Mouse (Mus musculus) left cerebral cortex, postnatal 10 days (tissue): ENCODE data around the gene Sfpq. TPM values are rescaled to one million over a fixed set of nuclear protein-coding genes. Genes with fewer than 3 reads are reported as not detected.
"Not testable (repeated sequence)": the region's sequence is repeated elsewhere in the genome, so short reads cannot be mapped to it uniquely, and the experiment has no call there.

Experiments
- DNase-seq, 2 experiments: peaks; one replicate each; pipeline ENCODE4 v3.0.0; 2021 to 2022; ENCODE audit warnings: low spot score in 2 of 2, mixed read lengths in 1 of 2; ENCODE audit errors: extremely low spot score in 1 of 2
- intact Hi-C: fragments of 180-260 bp; cut with DNase I; formaldehyde crosslinking; loops from one replicate; pipeline ENCODE4 v1.15.1; 2025
- total RNA-seq, 2 experiments: library from RNA; stranded (reverse); gene quantifications; 2 replicates each; pipeline ENCODE4 v1.2.3; 2021

The Sfpq gene
- 100 to 1,000 TPM; 283 to 303 TPM for total RNA-seq

DNA sequence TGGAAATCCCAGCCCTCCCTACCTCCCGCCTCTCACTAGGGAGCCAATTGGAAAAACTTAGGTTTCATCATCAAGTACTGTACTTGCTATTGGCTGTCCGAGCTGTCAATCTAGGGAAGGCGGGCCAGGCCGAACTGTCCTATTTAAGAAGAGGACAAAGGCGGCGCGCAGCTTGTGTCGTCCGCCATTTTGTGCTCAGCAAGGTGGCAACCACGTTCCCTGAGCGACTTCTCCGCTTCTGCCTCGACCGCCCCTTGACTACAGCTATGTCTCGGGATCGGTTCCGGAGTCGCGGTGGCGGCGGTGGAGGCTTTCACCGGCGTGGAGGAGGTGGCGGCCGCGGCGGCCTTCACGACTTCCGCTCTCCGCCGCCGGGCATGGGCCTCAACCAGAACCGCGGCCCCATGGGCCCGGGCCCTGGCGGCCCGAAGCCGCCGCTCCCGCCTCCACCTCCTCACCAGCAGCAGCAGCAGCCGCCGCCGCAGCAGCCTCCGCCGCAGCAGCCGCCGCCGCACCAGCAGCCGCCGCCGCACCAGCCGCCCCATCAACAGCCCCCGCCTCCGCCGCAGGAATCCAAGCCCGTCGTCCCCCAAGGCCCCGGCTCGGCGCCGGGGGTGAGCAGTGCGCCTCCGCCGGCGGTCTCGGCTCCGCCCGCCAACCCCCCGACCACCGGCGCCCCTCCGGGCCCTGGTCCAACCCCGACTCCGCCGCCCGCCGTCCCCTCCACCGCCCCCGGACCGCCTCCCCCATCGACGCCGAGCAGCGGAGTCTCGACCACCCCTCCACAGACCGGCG lies at the start of gene Sfpq:
Gene Sfpq, plus strand, starts transcription at position 174 of the 795 bp plus-strand sequence.
- DNase-seq = peak; percentile 95 to 100
- intact Hi-C loops = no loop called here

DNA sequence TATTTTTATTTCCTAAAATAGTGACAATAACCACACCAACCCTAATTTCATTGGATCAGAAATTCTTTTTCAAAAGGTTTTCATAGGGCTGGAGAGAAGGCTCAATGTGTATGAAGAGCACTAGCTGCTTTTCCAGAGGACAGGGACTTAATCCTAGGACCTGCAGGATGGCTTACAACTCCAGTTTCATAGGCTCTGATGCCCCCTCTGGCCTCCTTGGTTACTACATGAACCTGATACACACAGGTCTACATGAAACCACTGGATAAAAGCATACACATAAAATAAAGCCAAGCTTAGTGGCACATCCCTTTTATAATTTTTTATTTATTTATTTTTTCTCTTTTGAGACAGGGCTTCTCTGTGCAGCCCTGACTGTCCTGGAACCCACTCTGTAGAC lies 43.7 kb upstream of the Sfpq start:
- peak in 1 of 2 experiments; percentile 28 for DNase-seq
- intact Hi-C loops = no loop called here

DNA sequence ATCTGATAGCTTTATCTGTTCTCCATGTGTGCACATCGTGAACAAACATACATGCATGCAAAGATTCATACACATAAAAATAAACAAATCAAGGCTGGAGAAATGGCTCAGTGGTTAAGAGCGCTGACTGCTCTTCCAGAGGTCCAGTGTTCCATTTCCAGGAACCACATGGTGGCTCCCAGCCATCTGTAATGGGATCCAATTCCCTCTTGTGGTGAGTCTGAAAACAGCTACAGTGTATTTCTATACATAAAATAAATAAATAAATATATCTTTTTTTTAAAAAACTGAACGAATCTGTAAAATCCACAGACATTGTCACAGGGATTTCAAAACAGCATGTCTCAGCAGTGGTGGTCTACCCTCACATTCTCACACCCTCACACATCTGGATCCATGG lies 42.4 kb upstream of the Sfpq start:
- intact Hi-C loops = no loop called here
- no peak for DNase-seq

DNA sequence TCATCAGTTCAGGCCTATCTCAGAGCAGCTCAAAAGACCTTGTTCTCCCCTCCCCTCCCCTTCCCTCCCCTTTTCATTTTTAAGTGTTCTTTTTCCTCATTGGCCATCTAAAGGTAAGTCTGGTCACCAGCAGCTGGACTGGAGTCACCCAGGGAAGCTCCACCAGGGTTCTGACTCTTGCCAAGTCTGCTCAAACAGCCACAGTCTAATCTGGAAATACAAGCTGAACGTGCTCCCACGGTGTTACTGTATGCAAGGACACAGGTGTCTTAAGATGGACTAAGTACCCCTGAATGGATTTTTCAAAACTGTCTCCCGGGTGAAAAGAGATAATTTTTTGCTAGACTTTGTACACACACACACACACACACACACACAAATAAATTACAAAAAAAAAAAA lies 37.8 kb upstream of the Sfpq start:
- intact Hi-C loops = no loop called here
- no peak for DNase-seq

DNA sequence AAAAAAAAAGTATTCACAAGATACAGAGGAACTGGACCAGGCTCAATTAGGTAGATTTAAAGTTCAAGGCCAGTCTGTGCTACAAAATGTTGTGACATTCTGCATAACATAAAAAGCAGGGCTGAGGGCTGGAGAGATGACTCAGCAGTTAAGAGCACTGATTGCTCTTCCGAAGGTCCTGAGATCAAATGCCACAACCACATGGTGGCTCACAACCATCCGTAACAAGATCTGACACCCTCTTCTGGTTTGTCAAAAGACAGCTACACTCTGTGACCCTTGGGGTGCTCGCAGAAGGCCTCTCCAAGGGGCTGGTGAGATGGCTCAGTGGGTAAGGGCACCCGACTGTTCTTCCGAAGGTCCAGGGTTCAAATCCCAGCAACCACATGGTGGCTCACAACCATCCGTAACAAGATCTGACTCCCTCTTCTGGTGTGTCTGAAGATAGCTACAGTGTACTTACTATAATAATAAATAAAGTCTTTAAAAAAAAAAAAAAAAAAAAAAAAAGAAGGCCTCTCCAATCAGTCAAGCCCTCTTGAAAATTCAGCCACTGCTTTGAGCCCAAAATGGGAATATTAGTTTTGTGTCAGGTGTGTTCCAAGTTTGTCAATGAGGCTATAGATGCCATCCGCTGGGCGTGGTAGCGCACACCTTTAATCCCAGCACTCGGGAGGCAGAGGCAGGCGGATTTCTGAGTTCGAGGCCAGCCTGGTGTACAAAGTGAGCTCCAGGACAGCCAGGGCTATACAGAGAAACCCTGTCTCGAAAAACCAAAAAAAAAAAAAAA lies 37.2 kb upstream of the Sfpq start:
- intact Hi-C loops, DNase-seq: not testable (repeated sequence)

DNA sequence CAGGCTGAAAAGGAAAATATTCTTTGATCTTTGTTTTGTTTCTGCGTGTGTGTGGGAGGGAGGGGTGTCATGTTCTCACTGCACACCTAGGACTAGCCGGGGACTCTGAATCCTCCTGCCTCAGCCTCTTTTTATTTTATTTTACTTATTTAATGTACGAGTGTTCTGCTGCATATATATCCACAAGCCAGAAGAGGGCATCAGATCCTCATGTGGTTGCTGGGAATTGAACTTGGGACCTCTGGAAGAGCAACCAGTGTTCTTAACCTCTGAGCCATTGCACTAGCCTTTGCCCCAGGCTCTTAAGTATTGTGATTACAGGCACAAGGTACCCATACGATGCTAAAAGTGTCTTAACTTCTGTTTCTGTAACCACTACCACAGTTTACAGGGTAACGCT lies 34.4 kb upstream of the Sfpq start:
- no peak for DNase-seq
- intact Hi-C loops = no loop called here

DNA sequence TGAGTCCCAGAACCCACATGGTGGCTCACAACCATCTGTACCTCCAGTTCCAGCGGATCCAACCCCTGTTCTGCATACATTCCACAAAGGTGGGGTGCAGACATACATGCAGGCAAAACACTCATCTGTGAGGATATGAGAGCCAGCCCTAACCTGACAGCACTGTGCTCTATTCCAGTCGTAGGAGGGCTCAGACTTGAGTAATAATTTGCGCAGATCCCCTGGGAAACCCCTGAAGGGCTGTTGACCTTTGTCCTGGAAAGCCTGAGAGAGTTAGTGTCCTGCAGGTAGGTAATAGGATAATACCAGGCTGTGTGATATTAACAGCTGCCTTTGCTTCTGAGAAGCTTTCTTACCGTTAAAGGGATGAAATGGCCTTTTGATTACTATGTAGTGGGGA lies 32.6 kb upstream of the Sfpq start:
- intact Hi-C loops = no loop called here
- DNase-seq = no peak

DNA sequence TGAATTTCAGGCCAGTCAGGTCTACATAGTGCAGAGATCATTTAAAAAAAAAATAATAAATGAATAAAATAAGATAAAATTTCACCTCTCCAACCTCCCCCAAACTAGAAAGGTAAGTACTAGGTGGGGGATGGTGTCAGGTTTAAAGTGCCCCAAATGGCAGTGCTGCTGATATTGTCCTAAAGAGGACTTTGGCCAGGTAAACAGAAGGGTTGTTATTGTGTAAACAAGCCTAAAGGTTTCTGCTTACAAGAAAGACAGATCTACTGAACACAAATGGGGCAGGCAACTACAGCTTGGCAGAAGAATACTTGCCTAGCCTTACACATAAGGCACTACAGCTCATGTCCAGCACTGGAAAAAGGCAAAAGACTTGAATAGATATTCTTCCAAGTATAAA lies 30.6 kb upstream of the Sfpq start:
- no peak for DNase-seq
- intact Hi-C loops = no loop called here

DNA sequence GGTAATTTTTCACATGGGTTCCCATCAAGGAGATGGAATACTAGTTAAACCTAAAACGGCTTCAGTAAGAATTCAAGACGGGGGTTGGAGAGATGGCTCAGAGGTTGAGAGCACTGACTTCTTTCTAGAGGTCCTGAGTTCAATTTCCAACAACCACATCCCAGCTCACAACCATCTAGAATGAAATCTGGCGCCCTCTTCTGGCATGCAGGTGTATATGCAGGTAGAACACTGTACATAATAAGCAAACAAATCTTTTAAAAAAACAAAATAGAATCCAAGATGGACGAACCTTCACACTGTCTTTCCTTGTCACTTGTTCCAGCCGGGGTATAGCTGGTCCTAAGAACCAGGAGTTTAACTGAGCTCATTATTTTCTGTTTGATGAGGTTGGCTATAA lies 28.8 kb upstream of the Sfpq start:
- no peak for DNase-seq
- intact Hi-C loops = no loop called here

DNA sequence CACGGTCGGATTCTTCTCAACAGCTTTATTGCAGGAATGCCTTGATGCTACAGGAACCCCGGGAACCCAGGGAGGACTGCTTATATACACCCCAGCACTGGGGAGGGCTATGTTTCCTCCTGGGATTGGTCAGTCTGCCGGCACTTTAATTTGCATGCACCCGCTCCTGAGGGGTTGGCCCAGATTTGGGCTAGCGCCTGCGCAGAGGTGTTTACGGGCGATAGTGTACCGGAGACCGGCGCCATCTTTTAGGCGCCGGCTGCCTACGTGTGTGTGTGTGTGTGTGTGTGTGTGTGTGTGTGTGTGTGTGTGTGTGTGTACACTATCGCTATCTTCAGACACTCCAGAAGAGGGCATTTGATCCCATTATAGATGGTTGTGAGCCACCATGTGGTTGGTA lies 21.8 kb upstream of the Sfpq start:
- intact Hi-C loops, DNase-seq: not testable (repeated sequence)

DNA sequence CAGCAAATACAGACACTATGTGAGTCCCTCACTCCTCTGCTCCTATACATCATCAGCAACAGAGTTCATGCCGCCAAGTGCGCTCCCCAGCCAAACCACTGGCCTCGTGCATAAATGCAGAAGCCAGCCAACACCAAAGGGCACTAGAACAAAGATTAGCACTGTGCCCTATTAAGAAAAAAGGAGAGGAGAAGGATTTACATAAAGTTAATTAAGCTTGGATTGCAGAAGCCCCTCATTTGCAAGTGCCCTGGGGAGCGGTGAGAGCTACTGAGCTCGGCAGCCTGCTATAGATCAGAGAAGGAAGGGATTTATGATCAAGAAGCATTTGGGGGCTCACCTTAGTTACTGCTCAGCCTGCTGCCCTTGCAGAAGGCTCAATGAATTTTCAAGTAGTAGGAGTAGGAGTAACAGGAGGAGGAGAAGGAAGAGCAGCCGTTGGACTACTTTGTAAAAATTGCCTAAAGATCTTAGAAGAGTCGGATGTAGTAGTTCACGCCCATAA lies 20.5 kb upstream of the Sfpq start:
- DNase-seq = no peak
- intact Hi-C loops = no loop called here

DNA sequence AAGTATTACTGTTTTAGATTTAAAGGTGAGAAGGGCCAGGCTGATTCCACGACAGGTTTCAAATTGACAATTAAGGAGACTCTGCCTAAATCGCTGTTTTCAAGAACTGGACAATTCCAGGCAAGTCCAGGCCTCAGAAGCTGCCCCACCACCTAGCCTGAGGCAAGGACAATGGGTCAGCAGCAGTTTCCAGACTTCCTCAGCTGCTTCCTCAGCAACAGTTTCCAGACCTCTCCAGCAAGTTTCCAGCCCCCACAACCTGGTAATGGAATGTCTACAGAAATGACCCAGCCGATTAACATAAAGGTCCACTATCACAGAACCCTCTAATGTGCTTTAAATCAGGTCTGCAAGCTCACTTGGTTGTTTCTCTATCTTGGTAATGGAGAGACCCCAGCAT lies 16.7 kb upstream of the Sfpq start:
- intact Hi-C loops = no loop called here
- no peak for DNase-seq

DNA sequence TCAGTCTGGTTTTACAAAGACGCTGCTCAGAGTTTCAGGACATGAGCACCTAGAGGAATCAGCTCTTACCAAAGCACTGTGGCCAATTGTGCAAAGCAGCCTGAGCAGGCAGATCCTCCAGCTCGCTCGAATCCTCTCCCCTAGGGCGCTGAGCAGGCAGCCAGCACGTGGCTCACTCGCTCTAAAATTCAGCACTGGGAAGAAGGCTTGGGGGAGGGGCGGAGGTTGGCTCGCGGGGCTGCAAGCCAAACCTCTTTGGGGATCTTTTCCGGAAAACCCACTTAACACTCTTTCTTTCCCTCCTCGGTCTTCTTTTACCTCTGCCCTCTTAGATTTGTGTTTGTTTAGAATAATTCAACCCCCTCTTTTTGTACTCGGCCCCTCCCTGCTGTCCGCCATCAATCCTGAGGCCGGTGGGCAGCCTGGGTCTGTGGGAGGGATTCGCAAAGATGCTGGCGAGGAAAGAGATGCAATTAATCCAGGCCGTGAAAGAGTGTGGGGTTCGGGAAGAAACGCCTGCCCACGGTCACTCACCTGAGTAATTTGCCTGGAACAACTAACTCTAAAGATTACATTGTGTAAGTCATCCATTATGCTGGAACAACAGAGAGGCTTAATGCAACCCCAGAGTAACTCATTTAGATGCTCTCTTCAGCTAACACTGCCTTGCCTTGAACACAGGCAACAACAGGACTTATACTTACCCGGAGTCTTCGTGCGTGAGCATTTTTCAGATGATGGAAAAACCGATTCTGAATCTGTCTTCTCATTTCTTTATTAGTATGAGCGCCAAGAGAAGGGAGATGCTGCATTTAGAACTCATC lies 15.8 kb upstream of the Sfpq start:
- intact Hi-C loops = no loop called here
- peak; percentile 62 to 85 for DNase-seq

DNA sequence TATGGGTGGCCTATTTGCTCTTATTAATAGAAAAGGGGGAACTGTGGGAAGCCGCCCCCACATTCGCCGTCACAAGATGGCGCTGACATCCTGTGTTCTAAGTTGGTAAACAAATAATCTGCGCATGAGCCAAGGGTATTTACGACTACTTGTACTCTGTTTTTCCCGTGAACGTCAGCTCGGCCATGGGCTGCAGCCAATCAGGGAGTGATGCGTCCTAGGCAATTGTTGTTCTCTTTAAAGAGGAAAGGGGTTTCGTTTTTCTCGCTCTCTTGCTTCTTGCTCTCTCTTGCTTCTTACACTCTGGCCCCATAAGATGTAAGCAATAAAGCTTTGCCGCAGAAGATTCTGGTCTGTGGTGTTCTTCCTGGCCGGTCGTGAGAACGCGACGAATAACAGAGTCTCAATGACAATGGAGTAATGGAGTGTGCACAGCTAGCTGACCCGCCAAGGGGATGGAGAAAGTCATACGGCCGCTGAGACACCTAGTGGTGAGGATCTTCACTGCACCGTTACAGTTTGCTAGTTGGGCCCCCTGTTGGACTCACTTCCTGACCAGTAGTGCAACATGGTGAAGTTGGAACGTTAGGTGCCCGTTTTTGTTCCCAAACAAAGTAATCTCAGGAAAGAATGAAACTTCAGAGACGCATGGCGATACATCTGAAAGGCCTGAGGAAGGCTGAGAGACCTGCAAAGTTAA lies 5.7 kb upstream of the Sfpq start:
- peak; percentile 78 to 85 for DNase-seq

DNA sequence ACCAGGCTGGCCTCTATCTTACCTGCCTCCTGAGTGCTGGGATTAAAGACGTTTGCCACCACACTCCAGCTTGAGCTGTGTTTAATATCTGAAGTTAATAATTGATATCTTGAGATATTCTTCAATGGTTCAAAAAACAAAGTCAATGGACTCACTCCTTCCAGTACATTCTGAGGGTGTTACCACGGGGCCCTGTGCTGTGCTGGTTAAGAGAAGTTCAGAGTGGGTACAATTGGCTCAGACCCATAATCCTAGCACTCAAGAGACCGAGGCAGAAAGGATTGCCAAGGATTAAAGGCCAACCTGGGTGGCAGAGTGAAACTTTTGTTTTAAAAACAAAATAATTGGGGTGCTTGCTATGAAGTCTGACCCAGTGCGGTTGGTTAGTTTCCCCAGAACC lies 4.8 kb upstream of the Sfpq start:
- no peak for DNase-seq
- intact Hi-C loops = no loop called here

More for the DNA sequence above, 5.7 kb upstream of the Sfpq start:
- intact Hi-C loops = not testable (repeated sequence)

DNA sequence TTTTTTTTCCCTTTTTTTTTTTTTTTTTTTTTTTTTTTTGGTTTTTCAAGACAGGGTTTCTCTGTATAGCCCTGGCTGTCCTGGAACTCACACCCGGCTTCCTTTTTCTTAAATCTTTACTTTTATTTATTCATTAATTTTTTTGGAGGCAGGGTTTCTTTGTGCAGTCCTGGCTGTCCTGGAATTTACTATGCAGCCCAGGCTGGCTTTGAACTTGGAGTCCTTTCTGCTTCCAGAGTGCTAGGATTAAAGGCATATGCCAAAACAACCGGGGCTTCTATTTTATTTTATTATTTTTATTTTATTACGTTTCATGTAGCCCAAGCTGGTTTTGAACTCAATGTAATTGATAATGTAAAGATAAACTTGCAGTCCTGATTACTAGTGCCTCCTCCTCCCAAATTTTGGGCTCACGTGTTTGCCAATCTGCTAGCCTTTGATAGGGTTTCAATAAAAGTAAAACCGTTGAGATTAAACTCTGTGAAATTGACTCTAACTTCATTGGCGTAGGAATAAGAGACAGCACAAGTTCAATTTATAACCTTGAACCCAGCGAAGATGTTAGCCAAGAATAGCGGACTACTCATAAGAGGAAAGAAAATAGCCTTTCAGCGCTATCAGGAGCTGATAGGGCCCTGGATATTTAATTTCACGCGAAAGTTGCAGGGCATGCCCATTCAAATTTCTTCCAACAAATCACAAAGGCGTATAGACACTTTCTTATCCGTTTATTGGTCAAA lies 543 bp upstream of the Sfpq start:
- intact Hi-C loops = no loop called here

DNA sequence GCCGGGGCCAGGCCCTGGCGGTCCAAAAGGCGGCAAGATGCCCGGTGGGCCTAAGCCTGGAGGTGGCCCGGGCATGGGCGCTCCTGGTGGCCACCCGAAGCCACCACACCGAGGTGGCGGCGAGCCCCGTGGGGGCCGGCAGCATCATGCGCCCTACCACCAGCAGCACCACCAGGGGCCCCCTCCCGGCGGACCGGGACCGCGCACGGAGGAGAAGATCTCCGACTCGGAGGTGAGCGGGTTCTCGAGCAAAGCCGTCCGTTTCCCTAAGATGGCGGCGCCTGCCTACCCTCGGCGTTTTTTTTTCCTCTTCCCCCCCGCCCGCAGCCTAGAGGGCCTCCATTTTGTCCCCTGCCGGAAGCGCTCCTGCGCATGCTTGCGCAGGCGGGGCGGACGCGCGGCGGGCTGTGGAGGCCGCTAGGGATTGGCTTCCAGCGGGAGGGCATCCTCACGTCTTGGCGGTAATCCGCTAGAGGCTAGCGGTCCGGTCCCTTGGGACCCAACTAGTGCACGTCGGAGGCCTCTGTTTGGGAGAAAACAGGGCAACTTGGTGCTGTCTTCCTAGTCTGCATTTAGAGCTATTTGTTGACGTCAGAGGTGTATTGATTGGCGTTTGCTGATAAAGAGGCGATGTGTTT lies 984 bp downstream of the Sfpq start:
- DNase-seq = peak; percentile 73 to 94
- intact Hi-C loops = no loop called here

More for the DNA sequence above, 543 bp upstream of the Sfpq start:
- no peak for DNase-seq

DNA sequence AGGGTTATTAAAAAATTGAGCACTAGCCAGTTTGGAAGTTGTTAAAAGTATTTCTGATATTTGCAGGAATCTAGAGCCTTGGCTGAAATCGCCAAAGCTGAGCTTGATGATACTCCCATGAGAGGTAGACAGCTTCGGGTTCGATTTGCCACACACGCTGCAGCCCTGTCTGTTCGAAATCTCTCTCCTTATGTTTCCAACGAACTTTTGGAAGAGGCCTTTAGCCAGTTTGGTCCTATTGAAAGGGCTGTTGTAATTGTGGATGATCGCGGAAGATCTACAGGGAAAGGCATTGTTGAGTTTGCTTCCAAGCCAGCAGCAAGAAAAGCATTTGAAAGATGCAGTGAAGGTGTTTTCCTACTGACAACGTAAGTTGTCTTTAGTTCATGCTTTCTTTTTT lies 2.1 kb downstream of the Sfpq start:
- intact Hi-C loops = no loop called here
- no peak for DNase-seq
